Mouse (Mus musculus) adrenal gland, adult 2 months (tissue): Measurements from ENCODE around the gene Tefm. TPM values are rescaled to one million over a fixed set of nuclear protein-coding genes. Genes with fewer than 3 reads are reported as not detected.
"Not testable (repeated sequence)": the region's sequence is repeated elsewhere in the genome, so short reads cannot be mapped to it uniquely, and the experiment has no call there.

Source experiments
- DNase-seq: peaks from one replicate; pipeline ENCODE4 v3.0.0; 2021
- long read RNA-seq: library from polyadenylated mRNA; stranded (forward); transcript quantifications from one replicate; pipeline ENCODE4 v2.0.0, GENCODE M21; 2021
- polyA plus RNA-seq: library from polyadenylated mRNA; depleted of rRNA; stranded (reverse); fragments of >200 nt; gene quantifications from 2 replicates; pipeline ENCODE4 v1.2.3, GENCODE M21; 2012; rRNA removed
- total RNA-seq, 2 experiments: library from RNA; stranded (reverse); gene quantifications; 2 replicates each; pipeline ENCODE4 v1.2.3; 2021

Tefm gene
- total RNA-seq (10 to 100 TPM; 13.2 to 23.7 TPM), polyA plus RNA-seq (1.0 and 1.8 TPM in 2 replicates)
- long read RNA-seq, transcript Tefm-201 (4 exons, 1,309 nt): major isoform, 7 of 14 reads
- long read RNA-seq, partial matches to known transcripts: 1 of 14 reads
- long read RNA-seq, other reads (novel, unspliced or antisense): 6 of 14 reads

DNA sequence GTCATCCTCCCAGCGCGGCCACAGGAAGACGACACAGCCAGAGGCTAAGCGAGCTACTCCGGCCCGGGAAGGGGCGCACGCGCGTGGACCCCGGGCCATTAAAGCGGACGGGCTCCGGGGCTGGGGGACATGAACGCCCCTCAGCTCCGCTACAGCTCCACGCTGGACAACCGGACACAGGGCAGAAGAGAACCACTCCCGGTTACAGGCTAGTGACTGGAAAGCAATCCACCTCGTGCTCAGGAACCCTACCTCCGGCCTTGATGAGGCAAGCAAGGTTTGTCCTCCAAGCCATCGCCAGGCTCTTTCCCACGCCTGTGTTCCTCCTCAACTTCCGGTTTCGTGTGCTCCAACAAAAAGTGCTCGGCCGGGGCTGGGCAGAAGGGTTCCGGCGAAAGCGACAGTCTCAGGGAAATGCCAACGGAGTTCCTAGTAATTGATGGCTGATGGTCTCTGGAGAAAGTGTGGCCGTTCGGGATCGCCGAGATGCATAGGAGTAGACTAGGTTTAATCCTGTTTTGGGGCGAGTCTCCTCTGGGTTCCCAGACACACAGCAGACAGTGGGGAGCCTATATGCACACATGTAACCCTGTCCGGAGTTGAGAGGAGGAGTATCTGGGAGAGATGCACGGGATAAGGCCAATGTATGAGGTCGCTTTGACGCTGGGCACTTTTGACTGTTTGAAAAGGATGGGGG, at the start of gene Tefm:
Gene Tefm (minus strand): TSS at position 351 of the 697 bp plus-strand sequence.
- peak; percentile 90 for DNase-seq

DNA sequence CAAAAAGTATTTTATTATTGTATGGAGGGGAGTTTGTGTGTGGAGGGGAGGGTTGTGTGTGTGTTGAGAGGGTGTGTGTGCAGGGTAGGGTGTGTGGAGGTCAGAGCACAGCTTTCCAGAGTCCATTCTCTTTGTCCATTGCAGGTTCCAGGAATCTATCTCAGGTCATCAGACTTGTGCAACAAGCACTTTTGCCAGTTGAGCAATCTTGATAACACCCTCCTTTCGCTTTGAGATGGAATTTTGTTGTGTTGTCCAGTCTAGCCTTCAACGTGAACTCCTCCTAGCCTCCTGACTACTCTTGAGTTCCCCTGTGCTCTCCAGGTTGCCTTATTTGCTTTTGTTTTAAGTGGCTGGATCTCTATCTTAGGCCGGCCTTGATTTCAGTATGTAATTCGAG, 48.3 kb upstream of the Tefm start:
- DNase-seq: no peak

DNA sequence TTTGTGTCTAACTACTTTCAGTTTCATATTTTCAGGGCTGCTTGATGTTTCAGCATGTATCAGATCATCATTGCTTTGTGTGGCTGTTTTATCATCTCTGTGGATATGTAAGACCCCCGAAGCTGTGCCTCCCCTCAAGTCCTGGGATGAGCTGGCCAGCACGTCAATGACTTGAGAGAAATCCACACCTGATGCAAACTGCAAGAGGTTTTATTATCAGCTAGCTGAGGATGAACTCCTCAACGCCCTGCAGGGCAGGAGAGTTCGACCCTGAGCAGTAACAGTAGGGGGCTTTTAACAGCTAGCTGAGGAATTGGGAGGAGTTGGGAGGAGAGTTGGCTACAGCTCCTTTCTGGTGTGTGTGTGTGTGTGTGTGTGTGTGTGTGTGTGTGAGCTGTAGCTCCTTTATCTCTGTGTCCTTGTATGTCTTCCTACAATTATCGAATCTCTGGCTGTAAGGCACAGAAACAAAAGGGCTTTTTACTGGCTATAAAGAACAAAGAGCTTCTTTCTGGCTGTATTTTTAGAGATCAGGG, 43.5 kb upstream of the Tefm start:
- DNase-seq: not testable (repeated sequence)

DNA sequence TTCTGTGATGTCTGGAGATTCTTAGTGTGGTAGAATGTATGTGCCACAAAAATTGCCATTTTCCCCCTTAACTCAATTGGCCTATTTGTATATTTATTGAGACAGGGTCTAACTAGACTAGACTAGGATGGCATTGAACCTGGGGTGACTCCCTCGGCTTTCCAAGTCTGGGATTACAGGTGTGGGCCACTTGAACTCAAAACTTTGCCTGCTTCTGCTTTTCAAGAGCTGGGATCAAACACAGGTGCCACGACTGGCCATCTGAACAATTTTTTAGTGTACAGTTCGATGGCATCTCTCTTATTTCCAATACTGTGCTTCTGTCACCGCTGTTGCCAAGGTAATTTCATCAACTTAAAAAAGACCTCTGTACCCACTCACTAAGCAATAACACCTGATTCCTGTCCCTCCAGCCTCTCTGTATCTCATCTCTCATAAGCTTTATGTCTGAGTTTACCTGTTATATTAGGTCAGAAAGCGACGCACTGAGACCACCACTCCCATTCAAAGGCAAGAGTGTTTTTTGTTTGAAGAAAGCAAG, 42.6 kb upstream of the Tefm start:
- no peak for DNase-seq

DNA sequence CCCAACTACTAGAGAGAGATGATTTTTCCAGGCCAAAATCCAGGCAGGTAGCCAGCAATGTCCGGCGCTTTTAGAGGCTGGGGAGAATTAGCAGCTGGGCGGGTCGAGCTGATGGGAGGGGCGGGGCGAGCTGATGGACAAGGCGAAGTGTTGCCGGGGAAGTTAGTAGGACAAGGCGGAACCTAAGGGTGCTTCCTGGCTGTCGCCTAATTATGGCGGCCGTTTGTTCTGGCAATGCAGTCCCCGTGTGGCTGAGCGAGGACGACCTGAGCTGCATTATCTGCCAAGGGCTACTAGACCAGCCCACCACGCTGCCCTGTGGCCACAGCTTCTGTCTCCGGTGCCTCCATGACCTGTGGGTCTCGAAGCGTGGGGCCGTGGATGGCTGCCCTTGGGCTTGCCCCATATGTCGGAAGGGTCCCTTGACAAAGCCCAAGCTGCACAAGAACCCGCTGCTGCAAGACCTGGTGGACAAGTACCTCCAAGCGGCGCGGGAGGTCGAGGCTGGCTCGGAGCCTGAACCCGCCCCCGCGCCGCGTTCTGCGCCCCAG, 41.8 kb upstream of the Tefm start, which contains the start of gene Rnf135:
Gene Rnf135 (plus strand): TSS at position 147 of the 551 bp plus-strand sequence.
- peak; percentile 95 for DNase-seq

DNA sequence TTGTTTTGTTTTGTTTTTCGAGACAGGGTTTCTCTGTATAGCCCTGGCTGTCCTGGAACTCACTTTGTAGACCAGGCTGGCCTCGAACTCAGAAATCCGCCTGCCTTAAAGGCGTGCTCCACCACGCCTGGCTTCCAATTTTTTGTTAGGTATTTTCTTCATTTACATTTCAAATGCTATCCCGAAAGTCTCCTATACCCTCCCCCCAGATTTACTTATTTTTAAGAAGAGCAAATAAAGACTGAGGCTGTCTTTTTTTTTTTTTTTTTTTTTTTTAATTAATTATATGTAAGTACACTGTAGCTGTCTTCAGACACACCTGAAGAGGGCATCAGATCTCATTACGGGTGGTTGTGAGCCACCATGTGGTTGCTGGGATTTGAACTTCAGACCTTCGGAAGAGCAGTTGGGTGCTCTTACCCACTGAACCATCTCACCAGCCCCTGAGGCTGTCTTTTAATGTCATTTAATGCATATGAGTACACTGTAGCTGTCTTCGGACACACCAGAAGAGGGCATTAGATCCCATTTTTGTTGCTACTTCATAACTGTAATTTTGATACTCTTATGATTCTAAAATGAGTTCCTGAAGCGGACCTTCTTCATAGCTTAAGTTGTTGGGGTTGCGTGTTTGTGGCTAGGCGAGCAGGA, 41.2 kb upstream of the Tefm start:
- not testable (repeated sequence) for DNase-seq

DNA sequence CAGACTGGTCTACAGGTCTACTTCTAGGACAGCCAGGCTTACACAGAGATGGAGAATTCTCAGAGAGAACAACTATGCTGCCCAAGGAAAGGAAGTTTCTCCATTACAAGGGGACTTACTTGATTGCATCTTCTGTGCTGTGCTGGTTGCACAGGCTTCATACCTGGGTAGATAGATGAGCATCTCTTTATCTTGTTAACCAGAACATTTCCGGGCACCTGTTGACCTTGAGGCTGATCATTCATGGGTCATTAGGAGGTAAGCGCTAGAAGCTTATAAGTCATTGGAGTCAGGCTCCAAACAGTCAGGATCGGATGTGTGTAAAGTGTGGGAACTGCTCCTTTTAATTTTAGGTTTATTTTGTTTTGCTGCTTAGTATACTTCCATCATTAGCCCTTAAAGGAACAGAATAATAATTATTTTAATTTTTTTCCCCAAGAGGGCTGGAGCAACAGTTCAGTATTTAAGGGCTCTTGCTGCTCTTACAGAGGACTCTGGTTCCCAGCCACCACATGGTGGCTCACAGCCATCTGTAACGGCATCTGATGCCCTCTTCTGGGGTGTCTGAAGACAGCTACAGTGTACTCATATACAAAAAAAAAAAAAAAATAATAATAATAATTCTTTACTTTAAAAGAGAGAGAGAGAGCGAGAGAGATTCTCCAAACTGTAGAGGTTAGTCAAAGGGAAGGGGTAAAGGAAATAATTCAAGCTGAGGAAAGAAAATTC, 39.2 kb upstream of the Tefm start:
- no peak for DNase-seq

DNA sequence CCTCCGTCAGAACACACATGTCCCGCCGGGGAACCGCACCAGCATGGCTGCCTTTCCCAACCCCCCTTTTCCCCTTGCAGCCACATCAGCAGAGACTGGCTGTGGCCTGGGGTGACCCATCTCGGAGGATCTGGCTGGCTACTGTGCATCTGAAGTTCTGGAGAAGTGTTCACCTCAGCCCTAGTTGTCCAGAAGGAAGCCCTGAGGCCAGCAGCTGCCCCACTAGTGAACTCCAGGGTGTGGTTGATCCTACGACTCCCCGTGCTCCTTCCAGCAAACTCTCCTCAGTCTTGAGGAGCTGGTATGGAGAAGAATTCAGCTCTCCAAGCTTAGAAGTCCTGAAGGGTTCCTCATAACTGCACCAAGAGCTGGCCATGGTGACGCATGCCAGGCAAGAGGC, 36.3 kb upstream of the Tefm start:
- no peak for DNase-seq

DNA sequence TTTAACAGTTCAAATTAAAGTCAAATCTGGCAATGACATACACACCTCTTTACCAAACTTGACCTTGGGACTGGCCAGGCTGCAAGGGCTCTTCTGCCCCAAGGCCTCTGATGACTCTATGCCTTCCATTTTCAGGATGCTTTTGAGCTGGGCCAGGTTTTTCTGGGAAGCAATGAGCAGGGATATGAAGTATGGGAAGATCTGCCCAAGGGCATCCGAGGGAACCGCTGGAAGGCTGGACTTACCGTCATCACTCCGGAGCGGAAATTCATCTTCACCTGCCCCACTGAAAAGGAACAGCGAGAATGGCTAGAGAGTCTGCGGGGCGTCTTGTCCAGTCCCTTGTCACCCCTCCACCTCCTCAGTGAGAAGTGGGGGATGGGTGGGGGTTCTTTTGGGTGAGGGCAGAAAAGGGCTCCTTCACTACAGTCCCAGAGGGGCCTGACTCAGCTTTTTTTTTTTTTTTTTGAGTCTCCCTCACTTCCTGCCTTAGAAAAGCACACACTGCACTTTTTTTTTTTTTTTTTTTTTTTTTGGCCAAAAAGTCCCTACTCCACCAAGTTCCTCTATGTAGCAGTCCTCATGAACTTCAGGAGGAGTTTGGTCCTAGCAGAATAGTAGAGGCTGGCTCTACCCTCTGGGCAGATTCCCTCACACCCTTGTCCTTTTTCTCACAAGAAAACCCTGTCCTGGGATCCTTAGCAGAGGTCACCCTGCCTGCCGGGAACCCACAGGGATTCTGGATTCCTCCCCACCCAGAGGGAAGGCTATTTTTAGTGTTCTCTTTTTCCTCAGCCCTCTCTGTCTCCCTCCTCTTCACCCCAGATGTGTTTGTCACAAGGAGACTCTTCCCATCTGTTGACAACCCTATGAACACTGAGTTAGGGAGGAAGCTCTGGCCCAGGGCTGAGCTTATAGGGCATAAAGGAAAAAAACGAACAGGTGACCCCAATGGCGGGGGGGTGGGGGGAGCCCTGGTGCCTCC, 35.2 kb upstream of the Tefm start:
- peak; percentile 46 for DNase-seq

DNA sequence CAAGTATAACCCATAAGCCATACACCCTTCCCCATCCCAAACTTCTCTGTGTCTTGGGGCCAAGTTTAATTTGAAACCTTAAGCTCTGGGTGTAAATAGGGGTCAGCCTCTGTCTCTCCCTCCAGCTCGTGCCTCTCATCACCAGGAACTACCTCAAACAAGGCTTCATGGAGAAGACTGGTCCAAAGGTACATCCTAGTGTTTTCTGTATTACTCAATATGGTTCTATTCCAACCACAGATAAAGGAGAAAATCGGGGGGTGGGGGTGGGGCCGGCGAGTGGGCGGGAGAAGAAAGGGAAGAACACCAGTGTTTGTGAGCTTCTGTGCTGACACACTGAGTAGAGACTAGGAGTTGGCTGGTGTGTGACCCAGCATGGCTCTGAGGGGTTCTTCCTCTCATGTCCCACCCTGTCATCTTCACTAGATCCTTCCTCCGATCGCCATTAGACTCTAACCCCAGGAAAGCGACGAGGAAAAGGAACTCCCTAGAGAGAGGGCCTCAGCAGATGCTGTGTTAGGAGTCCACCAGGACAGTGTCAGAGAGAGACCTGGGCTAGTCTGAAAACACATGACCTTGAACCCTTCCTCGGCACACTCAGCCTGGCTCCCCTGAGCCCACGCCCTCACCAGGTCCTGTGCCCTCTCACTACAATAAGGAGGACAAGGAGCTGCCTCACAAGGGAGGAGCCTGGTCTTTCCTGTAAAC, 32.1 kb upstream of the Tefm start:
- DNase-seq: no peak

DNA sequence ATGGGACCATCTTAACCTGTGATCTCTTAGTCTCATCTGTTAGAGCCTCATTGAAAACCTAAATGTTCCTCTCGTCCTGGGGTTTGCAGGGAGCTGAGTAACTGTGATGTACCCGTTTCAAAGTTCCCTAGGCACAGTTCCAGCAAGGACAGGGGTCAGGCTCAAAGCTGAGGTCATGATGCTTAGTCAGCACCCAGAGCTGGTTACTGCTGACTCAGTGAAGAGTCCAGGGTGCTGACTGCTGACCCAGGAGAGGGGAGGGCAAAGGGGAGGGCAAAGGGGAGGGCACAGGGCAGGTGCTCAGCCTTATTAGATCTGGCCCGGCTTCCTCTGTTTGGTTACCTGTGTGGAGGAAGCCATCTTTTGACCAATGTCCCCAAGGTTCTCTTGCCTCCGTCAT, 29.9 kb upstream of the Tefm start:
- peak; percentile 91 for DNase-seq

DNA sequence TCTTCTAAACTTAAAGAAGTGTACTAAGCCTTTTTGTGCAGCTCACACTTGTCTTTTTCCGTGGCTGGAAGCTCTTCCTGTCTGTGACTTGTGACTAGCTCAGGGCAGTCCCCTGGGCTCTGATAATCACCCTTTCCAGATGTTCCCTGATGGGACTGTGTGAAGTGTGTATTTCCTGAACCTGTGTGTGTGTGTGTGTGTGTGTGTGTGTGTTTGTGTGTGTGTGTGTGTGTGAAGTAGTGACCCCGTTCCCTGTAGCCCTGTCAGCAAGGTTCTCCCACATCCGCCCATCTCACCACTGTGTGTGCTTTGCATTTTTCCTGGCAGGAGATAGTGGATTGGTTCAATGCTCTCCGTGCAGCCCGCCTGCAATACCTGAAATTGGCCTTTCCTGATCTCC, 28.4 kb upstream of the Tefm start:
- DNase-seq: no peak

DNA sequence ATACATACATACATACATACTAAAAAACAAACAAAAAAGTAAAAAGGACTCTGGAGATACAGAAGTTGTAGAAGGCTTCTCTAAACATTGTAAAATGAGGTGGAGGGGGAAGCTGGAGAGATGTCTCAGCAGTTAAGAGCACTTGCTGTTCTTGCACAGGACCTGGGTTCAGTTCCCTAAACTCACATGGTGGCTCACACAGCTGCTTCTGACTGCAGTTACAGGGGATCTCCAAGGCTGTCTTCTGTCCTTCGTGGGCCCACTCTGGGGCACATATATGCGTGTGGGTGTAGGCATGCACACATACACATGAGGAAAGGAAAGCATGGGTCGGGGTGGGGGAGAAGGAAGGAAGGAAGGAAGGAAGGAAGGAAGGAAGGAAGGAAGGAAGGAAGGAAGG, 27.7 kb upstream of the Tefm start:
- DNase-seq: no peak

DNA sequence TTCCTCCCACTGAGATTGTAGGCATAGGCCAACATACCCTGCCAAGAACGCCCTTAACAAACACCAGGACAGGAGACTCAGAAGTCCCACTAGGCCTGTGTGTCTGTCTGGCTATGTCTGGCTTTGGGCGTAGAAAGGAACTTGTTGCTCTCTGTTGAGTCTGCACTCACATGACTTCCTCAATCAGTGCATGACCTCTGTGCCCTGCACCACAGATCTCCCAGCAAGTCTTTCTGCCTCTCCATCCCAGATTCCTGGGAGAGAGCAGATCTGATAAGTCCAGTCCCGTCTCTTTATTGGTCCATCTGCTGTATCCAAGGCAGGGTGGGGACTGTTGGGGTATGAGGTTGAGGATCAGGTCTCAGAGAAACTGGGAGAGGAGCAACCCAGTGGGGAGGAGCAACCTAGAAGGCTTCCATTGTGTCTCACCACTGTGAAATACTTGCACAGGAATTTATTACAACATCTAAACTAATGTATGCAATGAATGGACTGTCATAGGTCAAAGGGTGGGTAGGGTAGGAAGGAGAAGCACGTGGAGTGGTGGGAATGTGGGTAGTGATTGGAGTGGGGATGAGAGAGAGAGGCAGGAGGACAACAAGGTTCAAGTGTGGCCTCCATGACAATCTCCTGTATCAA, 26.8 kb upstream of the Tefm start:
- no peak for DNase-seq

DNA sequence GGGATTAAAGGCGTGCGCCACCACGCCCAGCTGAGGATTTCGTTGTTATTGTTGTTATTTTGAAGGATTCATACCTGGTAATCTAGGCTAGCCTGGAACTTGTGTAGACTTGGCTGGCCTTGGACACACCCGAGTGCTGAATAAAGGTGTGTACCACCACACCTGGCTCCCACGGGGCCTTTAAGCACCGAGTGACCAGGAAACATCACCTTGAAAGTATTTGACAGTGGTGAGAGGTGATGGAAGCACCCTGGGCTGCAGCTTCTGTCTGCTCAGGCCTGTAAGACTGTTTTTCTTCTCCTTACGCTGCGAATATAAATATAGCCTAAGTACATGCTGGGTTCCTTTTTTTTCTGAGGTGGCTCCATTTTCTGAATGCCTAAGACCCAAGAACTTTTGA, 26.1 kb upstream of the Tefm start:
- DNase-seq: no peak

DNA sequence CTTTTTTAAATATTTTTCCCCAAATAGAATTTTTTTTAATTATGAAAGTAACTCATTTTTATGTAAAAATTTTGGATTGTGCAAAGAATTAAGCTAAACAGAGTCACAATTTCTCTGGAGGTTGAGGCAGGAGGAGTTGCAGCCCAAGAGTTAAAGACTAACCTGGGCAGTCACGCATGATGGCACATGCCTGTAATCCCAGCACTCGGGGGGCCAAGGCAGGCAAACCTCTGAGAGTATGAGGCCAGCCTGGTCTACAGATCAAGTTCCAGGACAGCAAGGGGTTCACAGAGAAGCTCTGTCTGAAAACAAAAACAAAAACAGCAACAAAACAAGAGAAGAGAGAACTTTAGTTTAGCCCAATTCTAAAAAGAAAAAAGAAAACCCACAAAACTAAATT, 22.2 kb upstream of the Tefm start:
- no peak for DNase-seq

DNA sequence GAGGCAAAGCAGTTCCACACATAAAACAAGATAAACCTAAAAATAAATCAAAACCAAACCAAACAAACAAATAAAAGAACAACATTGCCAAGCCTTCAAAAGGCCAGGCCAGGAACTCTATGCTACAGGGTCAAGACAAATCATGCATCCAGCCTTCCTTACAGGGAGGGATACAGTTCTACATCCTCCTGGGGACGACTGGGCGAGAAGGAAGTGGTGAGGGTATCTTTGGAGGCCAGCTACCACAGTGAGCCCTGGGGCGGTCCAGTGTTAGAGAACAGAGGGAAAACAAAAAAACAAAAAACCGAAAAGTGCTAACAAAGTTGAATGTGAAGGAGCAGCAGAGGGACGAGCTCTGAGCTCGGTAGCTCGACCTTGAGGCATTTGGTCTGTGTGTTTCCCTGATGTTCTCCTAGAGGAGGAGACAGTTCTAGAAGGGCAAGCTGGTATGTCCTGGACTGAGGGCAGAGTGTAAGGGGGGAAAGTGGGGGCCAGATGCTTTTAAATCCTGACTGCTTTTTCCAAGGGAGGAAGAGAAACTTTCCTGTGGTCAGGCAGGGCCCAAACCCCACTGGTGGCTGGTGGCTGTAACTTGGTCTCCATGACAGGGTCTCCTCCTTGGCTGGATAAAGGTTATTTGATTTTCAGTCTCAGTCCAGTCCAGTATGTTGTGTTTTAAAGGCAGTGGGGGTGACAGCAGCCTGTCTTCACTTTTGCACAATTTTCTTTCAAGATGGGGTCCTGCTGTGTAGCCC, 21.6 kb upstream of the Tefm start:
- DNase-seq: no peak

DNA sequence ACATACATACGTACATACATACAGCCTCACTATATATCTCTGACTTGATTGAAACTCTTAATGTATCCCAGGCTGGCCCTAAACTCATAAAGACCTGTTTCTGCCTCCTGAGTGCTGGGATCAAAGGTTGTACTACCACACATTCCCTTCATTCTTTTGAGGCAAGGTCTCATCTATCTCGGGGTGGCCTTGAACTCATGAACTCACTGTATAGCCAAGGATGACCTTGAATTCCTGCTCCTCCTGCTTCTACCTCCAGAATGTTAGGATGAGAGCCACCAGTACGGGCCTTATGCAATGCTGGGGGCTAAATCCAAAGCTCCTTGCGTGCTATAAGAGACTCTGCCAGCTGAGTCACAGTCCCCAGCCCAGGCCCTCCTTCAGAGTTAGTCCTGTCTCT, 19.1 kb upstream of the Tefm start:
- DNase-seq: no peak

DNA sequence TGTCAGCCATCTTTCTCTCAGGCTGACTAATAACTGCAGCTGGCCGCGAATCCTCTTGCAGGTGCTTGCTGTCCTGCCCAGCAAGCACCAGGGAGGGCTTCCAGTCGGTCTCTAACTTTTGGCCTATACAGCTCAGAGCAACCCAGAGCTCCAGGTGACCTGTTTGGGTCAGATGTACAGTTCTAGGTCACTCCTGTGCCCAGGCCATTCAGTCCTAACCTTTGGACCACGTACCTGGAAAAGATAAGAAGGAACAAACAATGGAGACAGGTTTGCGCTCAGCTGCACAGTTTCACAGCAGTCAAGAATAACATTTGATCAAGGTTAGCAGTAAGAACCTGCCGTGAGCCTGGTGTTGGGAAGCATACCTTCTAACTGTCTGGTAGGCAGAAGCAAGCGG, 17.0 kb upstream of the Tefm start:
- DNase-seq: no peak
